Mouse (Mus musculus) stomach, postnatal 0 days (tissue): ENCODE measurements around the gene Ddx39.

Experiments used
- CTCF ChIP-seq: IDR thresholded peaks from 2 replicates; pipeline ENCODE4 v1.5.1; 2016; ENCODE audit warnings: antibody characterized with exemption, low read depth, mild to moderate bottlenecking, moderate library complexity
- EP300 ChIP-seq: optimal IDR thresholded peaks from 2 replicates; pipeline ENCODE3; 2016; ENCODE audit warnings: antibody characterized with exemption

- TF ChIP-seq CTCF, result peak; percentile 52
- TF ChIP-seq EP300, result no peak
Measured at GRCm38 (mm10) chr8:83754149-83754548, 39.2 kb downstream of the Ddx39 start.
